ENCODE assay signal across 19 mouse cellular contexts in genomic region chr14:121006021-121006420, GRCm38 (mm10). TPM values are rescaled to one million over a fixed set of nuclear protein-coding genes. Genes with fewer than 3 reads are reported as not detected.
DNase-seq lines count a peak whose midpoint lies in the region; ATAC-seq lines count a peak whose summit lies in the region.
"Had no signal": no experiment of that assay in that cellular context is flagged by ENCODE, and none has a peak within 500 bp of the region (broad histone marks: within the 10 kb centered on the region; RNA-seq: fewer than 3 reads in every experiment).

No protein-coding gene starts in this region.

- peak; percentile 75 for DNase-seq in heart, adult 11 months
- DNase-seq in layer of hippocampus, adult 9-11 months, result peak; percentile 23
- DNase-seq in layer of hippocampus, adult 8-10 months (ENCODE audit: low spot score in 2 of 2), result no peak
- DNase-seq in cerebellum, adult 9-10 months, result peak; percentile 55
- DNase-seq in urinary bladder, postnatal 4 days (ENCODE audit: low spot score in 2 of 2), result no peak
- DNase-seq: adrenal gland, adult 2 months; B cell, adult 2 months; kidney, postnatal 36 days; lung, postnatal 4 days had no signal

- H3K27me3 ChIP-seq in heart, embryonic 11.5 days (ENCODE audit: control insufficient read depth, insufficient read depth, low read length), result no peaks in the 10 kb centered on the region
- H3K27me3 ChIP-seq: CH12.LX; heart, embryonic 15.5 days; hindbrain, embryonic 12.5 days had no signal

- H3K36me3 ChIP-seq in heart, embryonic 11.5 days (ENCODE audit: control insufficient read depth, insufficient read depth, low read length), result no peaks in the 10 kb centered on the region
- H3K36me3 ChIP-seq: forebrain, embryonic 10.5 days; G1E; heart, embryonic 15.5 days; hindbrain, embryonic 12.5 days had no signal

- no peak overlapping the region for H3K4me2 ChIP-seq in heart, embryonic 11.5 days
- H3K4me2 ChIP-seq: heart, embryonic 15.5 days; hindbrain, embryonic 12.5 days had no signal

- no peaks in the 10 kb centered on the region for H3K4me1 ChIP-seq in heart, embryonic 11.5 days (ENCODE audit: control insufficient read depth, insufficient read depth, low read length)
- H3K4me1 ChIP-seq: heart, embryonic 15.5 days; hindbrain, embryonic 12.5 days had no signal

- WGBS in heart, embryonic 11.5 days (ENCODE audit: insufficient replicate concordance), result 91% methylated on average over 8 of the region's 8 CpGs

- no peak overlapping the region for H3K9ac ChIP-seq in heart, embryonic 11.5 days (ENCODE audit: low read depth, low read length)
- H3K9ac ChIP-seq: heart, embryonic 15.5 days; hindbrain, embryonic 12.5 days had no signal

- no peaks in the 10 kb centered on the region for H3K9me3 ChIP-seq in heart, embryonic 11.5 days (replicated peaks; ENCODE audit: control insufficient read depth, low read length)
- H3K9me3 ChIP-seq: forebrain, embryonic 10.5 days; heart, embryonic 15.5 days; hindbrain, embryonic 12.5 days had no signal

- no peak overlapping the region for H3K27ac ChIP-seq in heart, embryonic 11.5 days (ENCODE audit: low read depth, low read length)
- H3K27ac ChIP-seq: forebrain, embryonic 10.5 days; heart, embryonic 15.5 days; hindbrain, embryonic 12.5 days had no signal

- ATAC-seq in heart, embryonic 11.5 days (replicated peaks; ENCODE audit: insufficient number of reproducible peaks, low FRiP score, low TSS enrichment), result no peak
- ATAC-seq in granulocyte monocyte progenitor cell, adult 5-6 weeks (replicated peaks; ENCODE audit: poor library complexity, severe bottlenecking), result no peak
- ATAC-seq: intestine, postnatal 0 days; midbrain, embryonic 16.5 days had no signal

- no peak overlapping the region for H3K4me3 ChIP-seq in heart, embryonic 11.5 days (ENCODE audit: low read depth, low read length)
- H3K4me3 ChIP-seq: forebrain, embryonic 10.5 days; heart, embryonic 15.5 days; hindbrain, embryonic 12.5 days had no signal

RNA-seq across cellular contexts. Expression of gene Farp1, which starts 29.0 kb away (rescaled TPM):
- polyA plus RNA-seq in heart, embryonic 11.5 days (2014; fragmentation: Nextera tagmentation; extraction: Ambion mirVana), result 28.1 and 32.6 TPM in 2 replicates
- 100 to 1,000 TPM; 110 to 121 (median 116) TPM for total RNA-seq in layer of hippocampus, adult 8-10 months (2022)
- not detected in 2 replicates for total RNA-seq in granulocyte monocyte progenitor cell, adult 5-6 weeks (2014; fragmentation: Nextera tagmentation)
- 1.9 TPM in 1 of 2 replicates, not detected in the other for total RNA-seq in granulocyte monocyte progenitor cell, adult 5-6 weeks (2017)
- total RNA-seq: megakaryocyte-erythroid progenitor cell, adult 5-6 weeks had no signal

Comparison
In these comparisons a context has a peak if more than half of its experiments do, and no peak if none do; other contexts are left out.
1. DNase-seq: peak in heart, adult 11 months (single experiment), layer of hippocampus, adult 9-11 months (single experiment) and cerebellum, adult 9-10 months (single experiment); none in layer of hippocampus, adult 8-10 months (0 of 2) and urinary bladder, postnatal 4 days (0 of 2).
2. RNA of gene Farp1, which starts 29.0 kb away (total RNA-seq): 110 to 121 TPM in layer of hippocampus, adult 8-10 months; 1.9 TPM in granulocyte monocyte progenitor cell, adult 5-6 weeks; every median in the first group is over 10 times any median in the second.